Mouse (Mus musculus) spleen, adult 2 months (tissue): ENCODE measurements around the gene Wscd2. TPM values are rescaled to one million over a fixed set of nuclear protein-coding genes. Genes with fewer than 3 reads are reported as not detected.

Source experiments
- DNase-seq, 2 experiments: peaks; one replicate each; pipeline versions ENCODE4 v3.0.0 to v3.0.0-alpha.2; 2012 to 2021; ENCODE audit warnings: low spot score in 2 of 2, low read depth in 1 of 2
- H3K27ac ChIP-seq: fragments of 200-500 bp; 2 replicates; pipeline ENCODE4 v1.5.1; 2012; ENCODE audit warnings: low read length, inconsistent platforms; ENCODE audit not compliant: insufficient read depth
- H3K27me3 ChIP-seq: fragments of 200-500 bp; 2 replicates; pipeline ENCODE4 v1.6.1; 2012; ENCODE audit warnings: mild to moderate bottlenecking, moderate library complexity, low read length, inconsistent platforms; ENCODE audit not compliant: control insufficient read depth, insufficient read depth
- H3K36me3 ChIP-seq: fragments of 200-500 bp; 2 replicates; pipeline ENCODE4 v1.6.1; 2012; ENCODE audit warnings: mild to moderate bottlenecking, low read length, inconsistent platforms; ENCODE audit not compliant: control insufficient read depth, insufficient read depth
- H3K4me1 ChIP-seq: fragments of 200-500 bp; 2 replicates; pipeline ENCODE4 v1.6.1; 2011; ENCODE audit warnings: inconsistent platforms; ENCODE audit not compliant: control insufficient read depth, insufficient read depth, insufficient read length
- H3K4me3 ChIP-seq: fragments of 200-500 bp; 2 replicates; pipeline ENCODE4 v1.5.1; 2011; ENCODE audit warnings: mild to moderate bottlenecking, inconsistent platforms; ENCODE audit not compliant: insufficient read depth, insufficient read length; ENCODE audit errors: extremely low read depth
- CTCF ChIP-seq: fragments of 200-500 bp; IDR thresholded peaks from 2 replicates; pipeline ENCODE4 v1.5.1; 2011; ENCODE audit warnings: mild to moderate bottlenecking, inconsistent platforms; ENCODE audit not compliant: insufficient read depth, insufficient read length, insufficient replicate concordance; ENCODE audit errors: extremely low read depth
- POLR2A ChIP-seq: fragments of 200-500 bp; IDR thresholded peaks from 2 replicates; pipeline ENCODE4 v1.6.1; 2011; ENCODE audit warnings: low read depth, low read length, inconsistent platforms
- WGBS: fragments of 180-500 bp; shearing (Covaris S2); methylation state at CpG from one replicate; pipeline ENCODE4 v1.1.7; 2018; 5-methylcytosine and 5-hydroxymethylcytosine counted together
- polyA plus RNA-seq: library from polyadenylated mRNA; depleted of rRNA; stranded (reverse); fragments of >200 nt; gene quantifications from 2 replicates; pipeline ENCODE4 v1.2.3, GENCODE M21; 2012; rRNA removed

Gene Wscd2
- polyA plus RNA-seq, 1 experiment: 1.2 TPM

DNA sequence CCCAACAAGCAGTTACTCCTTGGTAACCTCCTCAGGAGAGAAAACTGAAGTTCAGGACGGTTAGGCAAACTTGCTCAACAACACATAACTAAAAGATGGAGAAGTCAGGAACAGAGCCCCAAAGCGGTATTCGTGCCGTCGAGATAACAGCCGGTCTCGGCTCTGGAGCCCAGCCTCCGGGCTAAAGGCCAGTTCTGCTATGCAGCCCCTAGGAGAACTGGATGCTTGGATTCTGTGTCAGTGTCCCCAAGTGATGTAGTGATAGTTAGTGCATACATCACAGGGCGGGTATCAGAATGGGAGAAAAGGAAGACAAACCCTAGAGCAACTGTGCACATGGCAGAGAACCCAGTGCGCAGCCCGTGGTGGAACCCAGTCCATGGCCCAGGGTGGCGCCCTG, 147.9 kb downstream of the Wscd2 start:
- Histone ChIP-seq H3K27me3 (no peaks in the 10 kb centered on the region), H3K27ac (no peak overlapping the region), H3K36me3 (no peaks in the 10 kb centered on the region), H3K4me3 (no peak overlapping the region), H3K4me1 (peaks cover 12% of the 10 kb centered on the region; the same call in 1 of the 2 replicates)
- DNase-seq: no peak
- WGBS: 90% methylated on average over 12 of the region's 12 CpGs
- TF ChIP-seq POLR2A: no peak
- no peak for TF ChIP-seq CTCF

GRCm38 (mm10) chr5:113639126-113639525, 149.0 kb downstream of the Wscd2 start:
- Histone ChIP-seq H3K4me3 (no peak overlapping the region), H3K27me3 (no peaks in the 10 kb centered on the region), H3K4me1 (peaks cover 13% of the 10 kb centered on the region; the same call in 1 of the 2 replicates), H3K36me3 (no peaks in the 10 kb centered on the region), H3K27ac (no peak overlapping the region)
- WGBS: 54% methylated on average over 5 of the region's 5 CpGs
- DNase-seq: no peak
- TF ChIP-seq POLR2A (no peak), CTCF (no peak)

Other genes starting within 250 kb of the Wscd2 start
- gene Sgsm1, start 179.5 kb upstream of the Wscd2 start, polyA plus RNA-seq: 0.08 and 0.19 TPM in 2 replicates
- gene Aym1, start 133.0 kb upstream of the Wscd2 start, polyA plus RNA-seq: not detected in 2 replicates
- gene Cmklr1, start 160.1 kb downstream of the Wscd2 start, polyA plus RNA-seq: 31.7 and 37.1 TPM in 2 replicates
- gene 1700069L16Rik, start 234.4 kb downstream of the Wscd2 start, polyA plus RNA-seq: not detected in 2 replicates
- gene Ficd, start 245.5 kb downstream of the Wscd2 start, polyA plus RNA-seq: 5.0 and 6.4 TPM in 2 replicates